ENCODE assay signal across 12 mouse cellular contexts in genomic region chr2:24417106-24417505, GRCm38 (mm10). TPM values are rescaled to one million over a fixed set of nuclear protein-coding genes. Genes with fewer than 3 reads are reported as not detected.
DNase-seq lines count a peak whose midpoint lies in the region; ATAC-seq lines count a peak whose summit lies in the region.
"Had no signal": no experiment of that assay in that cellular context is flagged by ENCODE, and none has a peak within 500 bp of the region (broad histone marks: within the 10 kb centered on the region; RNA-seq: fewer than 3 reads in every experiment).

No protein-coding gene starts in this region.

- no peaks in the 10 kb centered on the region for H3K27me3 ChIP-seq in kidney, embryonic 16.5 days (ENCODE audit: insufficient read depth, low read length)
- H3K27me3 ChIP-seq in embryonic facial prominence, embryonic 14.5 days (replicated peaks; ENCODE audit: control insufficient read depth, insufficient read depth, low read length): no peaks in the 10 kb centered on the region
- H3K27me3 ChIP-seq in hindbrain, embryonic 14.5 days (ENCODE audit: control insufficient read depth, insufficient read depth, low read length): no peaks in the 10 kb centered on the region
- H3K27me3 ChIP-seq in neural tube, embryonic 13.5 days: no peaks in the 10 kb centered on the region

- peaks cover 75% of the 10 kb centered on the region for H3K4me1 ChIP-seq in kidney, embryonic 16.5 days (ENCODE audit: insufficient read depth, low read length)
- H3K4me1 ChIP-seq in embryonic facial prominence, embryonic 14.5 days (ENCODE audit: control insufficient read depth, insufficient read depth, low read length): peaks cover 7% of the 10 kb centered on the region
- peaks cover 10% of the 10 kb centered on the region; the same call in 1 of the 2 replicates for H3K4me1 ChIP-seq in hindbrain, embryonic 14.5 days (replicated peaks; ENCODE audit: control insufficient read depth, insufficient read depth, low read length)
- H3K4me1 ChIP-seq in neural tube, embryonic 13.5 days (replicated peaks): peaks cover 47% of the 10 kb centered on the region
- H3K4me1 ChIP-seq: heart, embryonic 12.5 days; liver, embryonic 13.5 days had no signal

- H3K27ac ChIP-seq in kidney, embryonic 16.5 days (ENCODE audit: low read length): peak overlapping the region; percentile 96
- H3K27ac ChIP-seq in embryonic facial prominence, embryonic 14.5 days (replicated peaks; ENCODE audit: low read depth, low read length): no peak overlapping the region
- H3K27ac ChIP-seq in hindbrain, embryonic 14.5 days: peak overlapping the region; percentile 51
- H3K27ac ChIP-seq in neural tube, embryonic 13.5 days (replicated peaks): peak overlapping the region; percentile 92
- H3K27ac ChIP-seq: gastrocnemius, adult 2 months; layer of hippocampus, adult 2 months; liver, embryonic 13.5 days had no signal

- 14% methylated on average over 2 of the region's 2 CpGs for WGBS in kidney, embryonic 16.5 days
- WGBS in embryonic facial prominence, embryonic 14.5 days: 16% methylated on average over 2 of the region's 2 CpGs
- 8% methylated on average over 2 of the region's 2 CpGs for WGBS in hindbrain, embryonic 14.5 days
- WGBS in neural tube, embryonic 13.5 days: 17% methylated on average over 2 of the region's 2 CpGs

- no peak for DNase-seq in kidney, postnatal 14 days
- no peak for DNase-seq in embryonic facial prominence, embryonic 14.5 days (ENCODE audit: low spot score)
- no peak for DNase-seq in hindbrain, embryonic 14.5 days (ENCODE audit: low spot score)
- no peak for DNase-seq in layer of hippocampus, adult 9-11 months
- no peak for DNase-seq in thymus, postnatal 0 days (ENCODE audit: low spot score)
- DNase-seq: gastrocnemius, adult 2 months; liver, embryonic 13.5 days had no signal

- H3K4me3 ChIP-seq in kidney, embryonic 16.5 days (ENCODE audit: low read length): no peak overlapping the region
- no peak overlapping the region for H3K4me3 ChIP-seq in embryonic facial prominence, embryonic 14.5 days (ENCODE audit: low read depth, low read length)
- H3K4me3 ChIP-seq in hindbrain, embryonic 14.5 days (replicated peaks; ENCODE audit: low read length): no peak overlapping the region
- H3K4me3 ChIP-seq in neural tube, embryonic 13.5 days: no peak overlapping the region
- H3K4me3 ChIP-seq: gastrocnemius, adult 2 months; heart, embryonic 12.5 days; layer of hippocampus, adult 2 months; liver, embryonic 13.5 days had no signal

- H3K9ac ChIP-seq in kidney, embryonic 16.5 days (replicated peaks; ENCODE audit: low read length): peak overlapping the region; percentile 5; the same call in 1 of the 2 replicates
- H3K9ac ChIP-seq in embryonic facial prominence, embryonic 14.5 days (ENCODE audit: low read depth, low read length): no peak overlapping the region
- H3K9ac ChIP-seq in hindbrain, embryonic 14.5 days: no peak overlapping the region
- 0 out of 2 replicates have a peak overlapping the region, but pooled peaks have one; percentile 31 for H3K9ac ChIP-seq in neural tube, embryonic 13.5 days
- H3K9ac ChIP-seq: heart, embryonic 12.5 days; liver, embryonic 13.5 days had no signal

- ATAC-seq in kidney, embryonic 16.5 days (ENCODE audit: low FRiP score, low TSS enrichment): peak; percentile 55
- peak; percentile 6; the same call in 1 of the 2 replicates for ATAC-seq in embryonic facial prominence, embryonic 14.5 days (ENCODE audit: low read depth)
- ATAC-seq in hindbrain, embryonic 14.5 days (ENCODE audit: low FRiP score): peak; percentile 19; the same call in 1 of the 2 replicates
- peak; percentile 44 for ATAC-seq in neural tube, embryonic 13.5 days (ENCODE audit: low read depth)

- peaks cover 17% of the 10 kb centered on the region for H3K36me3 ChIP-seq in kidney, embryonic 16.5 days (ENCODE audit: insufficient read depth, low read length)
- H3K36me3 ChIP-seq in embryonic facial prominence, embryonic 14.5 days (ENCODE audit: control insufficient read depth, insufficient read depth, low read length): no peaks in the 10 kb centered on the region
- no peaks in the 10 kb centered on the region for H3K36me3 ChIP-seq in hindbrain, embryonic 14.5 days (replicated peaks; ENCODE audit: control insufficient read depth, insufficient read depth)
- 0 out of 2 replicates have a peak, but pooled peaks cover 4% of the 10 kb centered on the region for H3K36me3 ChIP-seq in neural tube, embryonic 13.5 days
- H3K36me3 ChIP-seq: heart, embryonic 12.5 days; liver, embryonic 13.5 days had no signal

- no peak overlapping the region for H3K4me2 ChIP-seq in kidney, embryonic 16.5 days (replicated peaks; ENCODE audit: low read depth, low read length)
- 0 out of 2 replicates have a peak overlapping the region, but pooled peaks have one; percentile 4 for H3K4me2 ChIP-seq in embryonic facial prominence, embryonic 14.5 days (ENCODE audit: low read depth, low read length)
- no peak overlapping the region for H3K4me2 ChIP-seq in hindbrain, embryonic 14.5 days (replicated peaks)
- 0 out of 2 replicates have a peak overlapping the region, but pooled peaks have one; percentile 11 for H3K4me2 ChIP-seq in neural tube, embryonic 13.5 days
- H3K4me2 ChIP-seq: heart, embryonic 12.5 days; liver, embryonic 13.5 days had no signal

- no peaks in the 10 kb centered on the region for H3K9me3 ChIP-seq in kidney, embryonic 16.5 days (ENCODE audit: low read length)
- no peaks in the 10 kb centered on the region for H3K9me3 ChIP-seq in embryonic facial prominence, embryonic 14.5 days (ENCODE audit: control insufficient read depth, low read length)
- H3K9me3 ChIP-seq in hindbrain, embryonic 14.5 days (ENCODE audit: control insufficient read depth, low read length): no peaks in the 10 kb centered on the region
- no peaks in the 10 kb centered on the region for H3K9me3 ChIP-seq in neural tube, embryonic 13.5 days
- H3K9me3 ChIP-seq: heart, embryonic 12.5 days; liver, embryonic 13.5 days had no signal

RNA-seq across cellular contexts. Expression of gene Psd4, which starts 49.7 kb away (rescaled TPM):
- polyA plus RNA-seq in kidney, embryonic 16.5 days (2015; fragmentation: Nextera tagmentation; extraction: Ambion mirVana): 2.4 and 3.1 TPM in 2 replicates
- 2.4 and 2.7 TPM in 2 replicates for polyA plus RNA-seq in embryonic facial prominence, embryonic 14.5 days (2014; fragmentation: Nextera tagmentation; extraction: Ambion mirVana)
- polyA plus RNA-seq in hindbrain, embryonic 14.5 days (2014; fragmentation: Nextera tagmentation; extraction: Ambion mirVana): 0.44 and 1.4 TPM in 2 replicates
- 0.25 and 1.3 TPM in 2 replicates for polyA plus RNA-seq in neural tube, embryonic 13.5 days (2015; fragmentation: Nextera tagmentation; extraction: Ambion mirVana)
- polyA plus RNA-seq in thymus, postnatal 0 days (2015; fragmentation: Nextera tagmentation; extraction: Ambion mirVana): 39.5 and 42.1 TPM in 2 replicates

RNA-seq across cellular contexts. Expression of gene Pax8, which starts 58.3 kb away (rescaled TPM):
- 134 and 160 TPM in 2 replicates for polyA plus RNA-seq in kidney, embryonic 16.5 days (2015; fragmentation: Nextera tagmentation; extraction: Ambion mirVana)
- 0.77 and 0.97 TPM in 2 replicates for polyA plus RNA-seq in embryonic facial prominence, embryonic 14.5 days (2014; fragmentation: Nextera tagmentation; extraction: Ambion mirVana)
- 24.5 and 33.0 TPM in 2 replicates for polyA plus RNA-seq in hindbrain, embryonic 14.5 days (2014; fragmentation: Nextera tagmentation; extraction: Ambion mirVana)
- polyA plus RNA-seq in neural tube, embryonic 13.5 days (2015; fragmentation: Nextera tagmentation; extraction: Ambion mirVana): 53.2 and 58.0 TPM in 2 replicates
- 0.07 and 0.17 TPM in 2 replicates for polyA plus RNA-seq in thymus, postnatal 0 days (2015; fragmentation: Nextera tagmentation; extraction: Ambion mirVana)
- polyA plus RNA-seq: heart, embryonic 12.5 days; spleen, adult 2 months had no signal

Comparison
In these comparisons a context has a peak if more than half of its experiments do, and no peak if none do; other contexts are left out.
1. H3K4me2 ChIP-seq: peak in embryonic facial prominence, embryonic 14.5 days (single experiment) and neural tube, embryonic 13.5 days (single experiment); none in kidney, embryonic 16.5 days (single experiment) and hindbrain, embryonic 14.5 days (single experiment).
2. H3K9ac ChIP-seq: peak in kidney, embryonic 16.5 days (single experiment) and neural tube, embryonic 13.5 days (single experiment); none in embryonic facial prominence, embryonic 14.5 days (single experiment) and hindbrain, embryonic 14.5 days (single experiment).
3. RNA of gene Pax8, which starts 58.3 kb away (polyA plus RNA-seq): 134 to 160 TPM in kidney, embryonic 16.5 days, 53.2 to 58.0 TPM in neural tube, embryonic 13.5 days and 24.5 to 33.0 TPM in hindbrain, embryonic 14.5 days; 0.77 to 0.97 TPM in embryonic facial prominence, embryonic 14.5 days and 0.07 to 0.17 TPM in thymus, postnatal 0 days; every median in the first group is over 10 times any median in the second.
4. Peak in every context shown above with its lines, with median percentiles within 50 percentile points of each other: ATAC-seq.